Mouse (Mus musculus) olfactory bulb, adult 2 months (tissue): ENCODE measurements around the gene Lamb2.

Source experiments
- CTCF ChIP-seq: fragments of 200-500 bp; IDR thresholded peaks from 2 replicates; pipeline ENCODE4 v1.5.1; 2012; ENCODE audit warnings: low read depth, mild to moderate bottlenecking, low read length, moderate library complexity; ENCODE audit not compliant: insufficient read depth
- POLR2A ChIP-seq: fragments of 200-500 bp; IDR thresholded peaks from 2 replicates; pipeline ENCODE4 v1.6.1; 2012; ENCODE audit warnings: mild to moderate bottlenecking, low read depth, low read length, moderate library complexity; ENCODE audit not compliant: insufficient read depth

GRCm38 (mm10) chr9:108521604-108522003, 42.1 kb downstream of the Lamb2 start:
- TF ChIP-seq CTCF = no peak
- no peak for TF ChIP-seq POLR2A
